Comparison of ENCODE assay signal across 8 mouse cellular contexts in the genomic region with DNA sequence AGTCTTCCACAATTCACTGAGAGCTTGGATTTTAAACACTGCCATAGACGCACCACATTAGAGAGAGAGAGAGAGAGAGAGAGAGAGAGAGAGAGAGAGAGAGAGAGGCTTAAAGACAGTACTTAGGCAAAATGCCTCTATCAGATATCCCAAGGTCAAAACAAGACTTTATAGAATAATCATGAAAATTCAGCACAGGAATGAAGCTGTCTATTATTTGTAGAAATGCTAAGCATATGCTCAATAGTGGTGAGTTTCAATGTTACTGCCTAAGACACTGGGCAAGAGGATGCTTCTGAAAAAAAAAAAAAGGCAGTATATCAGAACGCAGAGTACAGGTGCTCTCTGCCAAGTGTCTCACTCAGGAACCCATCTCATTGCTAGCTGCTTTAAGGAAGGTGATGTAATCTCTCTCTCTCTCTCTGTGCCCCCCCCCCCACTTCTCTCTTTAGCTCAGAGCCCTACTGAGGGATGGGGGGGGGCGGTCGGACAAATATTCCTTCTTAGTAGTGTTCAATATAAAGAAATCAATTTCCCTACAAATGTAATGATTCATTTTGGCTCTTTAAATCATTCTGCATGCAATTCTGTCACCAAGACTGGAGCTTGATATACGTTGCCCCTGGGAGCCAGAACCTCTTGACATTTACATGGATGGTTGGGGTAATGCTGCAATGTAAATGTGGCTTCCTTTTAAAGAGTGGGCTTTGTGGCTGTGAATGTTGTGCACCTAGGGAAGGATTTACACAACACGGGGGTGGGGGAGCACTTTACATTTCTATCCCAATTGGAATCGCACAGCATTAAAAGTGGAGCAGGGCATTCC.
DNase-seq lines count a peak whose midpoint lies in the region; ATAC-seq and TF ChIP-seq lines count a peak whose summit lies in the region.

No protein-coding gene starts in this region.

- peak overlapping the region; percentile 54; the same call in 1 of the 2 replicates for H3K4me3 ChIP-seq in heart, embryonic 11.5 days (ENCODE audit: low read depth, low read length)
- peak overlapping the region; percentile 33 to 82 for H3K4me3 ChIP-seq in MEL (ENCODE audit: control insufficient read depth in 1 of 2, insufficient read depth in 1 of 2, low read depth in 2 of 2, low read length in 2 of 2)
- peak overlapping the region; percentile 60 for H3K4me3 ChIP-seq in embryonic facial prominence, embryonic 15.5 days (replicated peaks)
- peak overlapping the region; percentile 54 for H3K4me3 ChIP-seq in limb, embryonic 15.5 days

- H3K27ac ChIP-seq in heart, embryonic 11.5 days (ENCODE audit: low read depth, low read length), result no peak overlapping the region
- H3K27ac ChIP-seq in MEL (ENCODE audit: control insufficient read depth, low read depth, low read length), result peak overlapping the region; percentile 83
- H3K27ac ChIP-seq in embryonic facial prominence, embryonic 15.5 days (replicated peaks), result peak overlapping the region; percentile 84
- H3K27ac ChIP-seq in limb, embryonic 15.5 days, result peak overlapping the region; percentile 87

- no peaks in the 10 kb centered on the region for H3K36me3 ChIP-seq in heart, embryonic 11.5 days (ENCODE audit: control insufficient read depth, insufficient read depth, low read length)
- peaks cover 6 to 22% of the 10 kb centered on the region in 2 experiments for H3K36me3 ChIP-seq in MEL (ENCODE audit: control insufficient read depth in 1 of 2, insufficient read depth in 2 of 2, low read length in 2 of 2)
- H3K36me3 ChIP-seq in embryonic facial prominence, embryonic 15.5 days, result peaks cover 9% of the 10 kb centered on the region
- H3K36me3 ChIP-seq in limb, embryonic 15.5 days, result peaks cover 9% of the 10 kb centered on the region; the same call in 1 of the 2 replicates

- no peak for DNase-seq in heart, postnatal 4 days
- DNase-seq in MEL (ENCODE audit: low read depth, low spot score), result peak; percentile 46
- peak; percentile 53 for DNase-seq in thymus, postnatal 14 days
- DNase-seq in frontal cortex, postnatal 14 days (ENCODE audit: low spot score in 2 of 2), result no peak
- DNase-seq in gastrocnemius, adult 8-10 months (ENCODE audit: low spot score in 2 of 2), result no peak

- TF ChIP-seq RAD21 in MEL (IDR thresholded peaks at IDR 0.05; ENCODE audit: low read depth, low read length), result no peak

- H3K27me3 ChIP-seq in heart, embryonic 11.5 days (ENCODE audit: control insufficient read depth, insufficient read depth, low read length), result no peaks in the 10 kb centered on the region
- no peaks in the 10 kb centered on the region for H3K27me3 ChIP-seq in MEL (ENCODE audit: control insufficient read depth in 1 of 2, insufficient read depth in 2 of 2, low read length in 2 of 2)
- no peaks in the 10 kb centered on the region for H3K27me3 ChIP-seq in embryonic facial prominence, embryonic 15.5 days
- H3K27me3 ChIP-seq in limb, embryonic 15.5 days, result no peaks in the 10 kb centered on the region

- H3K9ac ChIP-seq in heart, embryonic 11.5 days (ENCODE audit: low read depth, low read length), result no peak overlapping the region
- peak overlapping the region; percentile 68; the same call in 1 of the 2 replicates for H3K9ac ChIP-seq in MEL (ENCODE audit: control insufficient read depth, low read depth, low read length, poor library complexity, severe bottlenecking)
- H3K9ac ChIP-seq in embryonic facial prominence, embryonic 15.5 days, result no peak overlapping the region
- H3K9ac ChIP-seq in limb, embryonic 15.5 days, result peak overlapping the region; percentile 47; the same call in 1 of the 2 replicates

- peaks cover 13% of the 10 kb centered on the region for H3K4me1 ChIP-seq in heart, embryonic 11.5 days (ENCODE audit: control insufficient read depth, insufficient read depth, low read length)
- H3K4me1 ChIP-seq in MEL (ENCODE audit: control insufficient read depth in 1 of 2, insufficient read depth in 2 of 2, low read length in 2 of 2), result peaks cover 9 to 11% of the 10 kb centered on the region in 2 experiments
- H3K4me1 ChIP-seq in embryonic facial prominence, embryonic 15.5 days, result peaks cover 59% of the 10 kb centered on the region
- H3K4me1 ChIP-seq in limb, embryonic 15.5 days, result peaks cover 59% of the 10 kb centered on the region

- TF ChIP-seq CTCF in MEL (IDR thresholded peaks at IDR 0.05 in 2 of 3, conservative IDR thresholded peaks at IDR 0.05 in 1 of 3; ENCODE audit: control insufficient read depth in 1 of 3, insufficient read depth in 1 of 3, low read depth in 2 of 3, low read length in 3 of 3, poor library complexity in 1 of 3, severe bottlenecking in 1 of 3), result no peak

- no peak for TF ChIP-seq POLR2A in MEL (IDR thresholded peaks at IDR 0.05; ENCODE audit: control insufficient read depth in 1 of 2, insufficient read depth in 1 of 2, low read depth in 1 of 2, low read length in 2 of 2, poor library complexity in 1 of 2)

- no peaks in the 10 kb centered on the region for H3K79me2 ChIP-seq in MEL (ENCODE audit: control insufficient read depth, insufficient read depth, low read length, poor library complexity)

- 53% methylated on average over 7 of the region's 7 CpGs for WGBS in heart, embryonic 11.5 days (ENCODE audit: insufficient replicate concordance)
- 54% methylated on average over 7 of the region's 7 CpGs for WGBS in embryonic facial prominence, embryonic 15.5 days
- 41% methylated on average over 7 of the region's 7 CpGs for WGBS in limb, embryonic 15.5 days

- TF ChIP-seq EP300 in MEL (IDR thresholded peaks at IDR 0.05; ENCODE audit: low read depth in 1 of 2, low read length in 2 of 2), result 0 out of 4 replicates have a peak, but pooled peaks of 1 of the 2 experiments have one; percentile 2

- ATAC-seq in heart, embryonic 11.5 days (replicated peaks; ENCODE audit: insufficient number of reproducible peaks, low FRiP score, low TSS enrichment), result no peak
- no peak for ATAC-seq in embryonic facial prominence, embryonic 15.5 days (ENCODE audit: insufficient number of reproducible peaks, low FRiP score, low TSS enrichment, low read depth)
- ATAC-seq in limb, embryonic 15.5 days (ENCODE audit: insufficient number of reproducible peaks, low FRiP score, low TSS enrichment, low read depth), result no peak

- H3K4me2 ChIP-seq in heart, embryonic 11.5 days, result peak overlapping the region; percentile 87
- peak overlapping the region; percentile 86 for H3K4me2 ChIP-seq in embryonic facial prominence, embryonic 15.5 days (replicated peaks)
- H3K4me2 ChIP-seq in limb, embryonic 15.5 days, result peak overlapping the region; percentile 77

- H3K9me3 ChIP-seq in heart, embryonic 11.5 days (replicated peaks; ENCODE audit: control insufficient read depth, low read length), result no peaks in the 10 kb centered on the region
- no peaks in the 10 kb centered on the region for H3K9me3 ChIP-seq in MEL (replicated peaks; ENCODE audit: insufficient read depth, low read length)
- H3K9me3 ChIP-seq in embryonic facial prominence, embryonic 15.5 days (replicated peaks), result no peaks in the 10 kb centered on the region
- H3K9me3 ChIP-seq in limb, embryonic 15.5 days, result no peaks in the 10 kb centered on the region

TF ChIP-seq in MEL, 35 proteins besides CTCF, POLR2A, EP300 and RAD21:
- TF ChIP-seq ZKSCAN1 (IDR thresholded peaks at IDR 0.05; ENCODE audit: low read depth, low read length), result no peak
- TF ChIP-seq ZNF384 (IDR thresholded peaks at IDR 0.05; ENCODE audit: low read depth, low read length), result peak; percentile 63
- TF ChIP-seq ETS1 (IDR thresholded peaks at IDR 0.05; ENCODE audit: low read depth, low read length), result 0 out of 2 replicates have a peak, but pooled peaks have one; percentile 22

Comparison
In these comparisons a context has a peak if more than half of its experiments do, and no peak if none do; other contexts are left out.
1. H3K9ac ChIP-seq: peak in MEL (single experiment) and limb, embryonic 15.5 days (single experiment); none in heart, embryonic 11.5 days (single experiment) and embryonic facial prominence, embryonic 15.5 days (single experiment).
2. DNase-seq: peak in MEL (single experiment) and thymus, postnatal 14 days (single experiment); none in heart, postnatal 4 days (single experiment), frontal cortex, postnatal 14 days (0 of 2) and gastrocnemius, adult 8-10 months (0 of 2).
3. Peak in every context shown above with its lines, with median percentiles within 50 percentile points of each other: H3K4me2 ChIP-seq and H3K4me3 ChIP-seq.